Mouse (Mus musculus) left cerebral cortex, postnatal 4 days (tissue): ENCODE data around the gene Cables2. TPM values are rescaled to one million over a fixed set of nuclear protein-coding genes. Genes with fewer than 3 reads are reported as not detected.

Source experiments
- DNase-seq: peaks from one replicate; pipeline ENCODE4 v3.0.0-alpha.2; 2022
- intact Hi-C: fragments of 180-260 bp; cut with DNase I; formaldehyde crosslinking; loops from one replicate; pipeline ENCODE4 v1.15.1; 2025
- total RNA-seq, 2 experiments: library from RNA; stranded (reverse); gene quantifications; 2 replicates each; pipeline ENCODE4 v1.2.3; 2021

Gene Cables2
- total RNA-seq, 2 experiments from 2014 or later = 47.2 to 48.6 TPM

- intact Hi-C loops = no loop called here
- no peak for DNase-seq
These were observed 42.8 kb downstream of the Cables2 start for GRCm38 (mm10) chr2:180230482-180230881.

GRCm38 (mm10) chr2:180229129-180229528, 44.2 kb downstream of the Cables2 start:
- intact Hi-C loops = no loop called here

GRCm38 (mm10) chr2:180228592-180228991, 44.7 kb downstream of the Cables2 start:
- peak; percentile 47 for DNase-seq
- intact Hi-C loops = no loop called here

More at GRCm38 (mm10) chr2:180229129-180229528, 44.2 kb downstream of the Cables2 start:
- DNase-seq = no peak

- intact Hi-C loops = no loop called here
- DNase-seq = no peak
These were observed 45.2 kb downstream of the Cables2 start for GRCm38 (mm10) chr2:180228060-180228458.

- peak; percentile 70 for DNase-seq
- intact Hi-C loops = no loop called here
These were observed 45.8 kb downstream of the Cables2 start for GRCm38 (mm10) chr2:180227262-180228059.

GRCm38 (mm10) chr2:180225762-180226378, 47.4 kb downstream of the Cables2 start, which contains the start of gene Lama5:
TSS of gene Lama5 (minus strand) at chr2:180225859.
- DNase-seq = peak; percentile 46
- intact Hi-C loops = no loop called here

- intact Hi-C loops = no loop called here
- no peak for DNase-seq
These were observed 48.1 kb downstream of the Cables2 start for GRCm38 (mm10) chr2:180225044-180225761.

- no peak for DNase-seq
- intact Hi-C loops = no loop called here
These were observed 48.7 kb downstream of the Cables2 start for GRCm38 (mm10) chr2:180224647-180225043.

- DNase-seq = no peak
- intact Hi-C loops = no loop called here
These were observed 51.0 kb downstream of the Cables2 start for GRCm38 (mm10) chr2:180222250-180222649.

- no peak for DNase-seq
- intact Hi-C loops = no loop called here
These were observed 52.2 kb downstream of the Cables2 start for GRCm38 (mm10) chr2:180221051-180221450.

GRCm38 (mm10) chr2:180220165-180220564, 53.1 kb downstream of the Cables2 start:
- no peak for DNase-seq
- intact Hi-C loops = no loop called here

GRCm38 (mm10) chr2:180219145-180219943, 54.0 kb downstream of the Cables2 start:
- DNase-seq = peak; percentile 62
- intact Hi-C loops = no loop called here

- intact Hi-C loops = no loop called here
These were observed 54.6 kb downstream of the Cables2 start for GRCm38 (mm10) chr2:180218677-180219076.

GRCm38 (mm10) chr2:180218241-180218640, 55.1 kb downstream of the Cables2 start:
- intact Hi-C loops = no loop called here
- no peak for DNase-seq

More at GRCm38 (mm10) chr2:180218677-180219076, 54.6 kb downstream of the Cables2 start:
- DNase-seq = peak; percentile 68

GRCm38 (mm10) chr2:180217587-180217986, 55.7 kb downstream of the Cables2 start:
- DNase-seq = peak; percentile 54

GRCm38 (mm10) chr2:180216921-180217320, 56.4 kb downstream of the Cables2 start:
- intact Hi-C loops = no loop called here
- DNase-seq = no peak

More at GRCm38 (mm10) chr2:180217587-180217986, 55.7 kb downstream of the Cables2 start:
- intact Hi-C loops = no loop called here

- intact Hi-C loops = no loop called here
- no peak for DNase-seq
These were observed 57.3 kb downstream of the Cables2 start for GRCm38 (mm10) chr2:180215951-180216350.

- intact Hi-C loops = no loop called here
- DNase-seq = peak; percentile 46
These were observed 58.3 kb downstream of the Cables2 start for GRCm38 (mm10) chr2:180215011-180215461.

GRCm38 (mm10) chr2:180214352-180214978, 58.8 kb downstream of the Cables2 start:
- DNase-seq = no peak
- intact Hi-C loops = no loop called here

- no peak for DNase-seq
- intact Hi-C loops = no loop called here
These were observed 61.0 kb downstream of the Cables2 start for GRCm38 (mm10) chr2:180212255-180212654.
